Mouse (Mus musculus) midbrain, postnatal 0 days (tissue): Measurements from ENCODE around the gene Adamts17. TPM values are rescaled to one million over a fixed set of nuclear protein-coding genes. Genes with fewer than 3 reads are reported as not detected.

ENCODE experiments used
- ATAC-seq: fragments of 200-750 bp; cut with Nextera tagmentation; 2 replicates; pipeline ENCODE4 v1.8.0; 2017; ENCODE audit warnings: moderate number of reproducible peaks, mild to moderate bottlenecking, moderate TSS enrichment, moderate library complexity; ENCODE audit not compliant: low FRiP score
- DNase-seq: peaks from one replicate; pipeline ENCODE4 v3.0.0-alpha.2; 2015; ENCODE audit warnings: low spot score
- H3K27ac ChIP-seq: fragments of 300-500 bp; sonication (generic); 2 replicates; pipeline ENCODE4 v1.5.1; 2014; ENCODE audit warnings: low read depth, mild to moderate bottlenecking, low read length, mixed read lengths
- H3K27me3 ChIP-seq: fragments of 300-500 bp; sonication (generic); 2 replicates; pipeline ENCODE4 v1.6.1; 2014; ENCODE audit warnings: low read length, control low read depth, mixed read lengths; ENCODE audit not compliant: insufficient read depth
- H3K36me3 ChIP-seq: fragments of 300-500 bp; sonication (generic); 2 replicates; pipeline ENCODE4 v1.6.1; 2014; ENCODE audit warnings: low read length, control low read depth, mixed read lengths; ENCODE audit not compliant: insufficient read depth
- H3K4me1 ChIP-seq: fragments of 300-500 bp; sonication (generic); 2 replicates; pipeline ENCODE4 v1.6.1; 2014; ENCODE audit warnings: mild to moderate bottlenecking, control low read depth, antibody characterized with exemption, low read length, mixed read lengths; ENCODE audit not compliant: insufficient read depth
- H3K4me2 ChIP-seq: fragments of 300-500 bp; sonication (generic); 2 replicates; pipeline ENCODE4 v1.6.1; 2014; ENCODE audit warnings: low read depth, mild to moderate bottlenecking, low read length, mixed read lengths; ENCODE audit not compliant: poor library complexity, severe bottlenecking
- H3K4me3 ChIP-seq: fragments of 300-500 bp; sonication (generic); 2 replicates; pipeline ENCODE4 v1.5.1; 2014; ENCODE audit warnings: low read depth, mild to moderate bottlenecking, low read length, moderate library complexity
- H3K9ac ChIP-seq: fragments of 300-500 bp; sonication (generic); replicated peaks from 2 replicates; pipeline ENCODE4 v1.6.1; 2014; ENCODE audit warnings: mild to moderate bottlenecking, low read length, moderate library complexity, mixed read lengths; ENCODE audit not compliant: poor library complexity, severe bottlenecking
- H3K9me3 ChIP-seq: fragments of 300-500 bp; sonication (generic); 2 replicates; pipeline ENCODE4 v1.6.1; 2016; ENCODE audit warnings: low read length, control low read depth
- CTCF ChIP-seq: IDR thresholded peaks from 2 replicates; pipeline ENCODE4 v1.5.1; 2016; ENCODE audit warnings: antibody characterized with exemption, mild to moderate bottlenecking
- WGBS: fragments of 180-500 bp; shearing (Covaris S2); extraction: QIAGEN DNeasy Blood & Tissue Kit; methylation state at CpG from one replicate; pipeline ENCODE4 v1.1.7; 2014; 5-methylcytosine and 5-hydroxymethylcytosine counted together
- polyA plus RNA-seq: library from polyadenylated mRNA; unstranded; fragments of >200 nt; fragmentation: Nextera tagmentation; extraction: Ambion mirVana; gene quantifications from 2 replicates; pipeline ENCODE4 v1.2.1, GENCODE M21; 2015
- total RNA-seq: library from RNA; depleted of rRNA; stranded (reverse); fragments of >200 nt; gene quantifications from 2 replicates; pipeline ENCODE4 v1.2.3, GENCODE M21; 2014

Adamts17 gene
- total and polyA plus RNA-seq, 2 experiments from 2014 or later, result 3.2 to 13.0 TPM

DNA sequence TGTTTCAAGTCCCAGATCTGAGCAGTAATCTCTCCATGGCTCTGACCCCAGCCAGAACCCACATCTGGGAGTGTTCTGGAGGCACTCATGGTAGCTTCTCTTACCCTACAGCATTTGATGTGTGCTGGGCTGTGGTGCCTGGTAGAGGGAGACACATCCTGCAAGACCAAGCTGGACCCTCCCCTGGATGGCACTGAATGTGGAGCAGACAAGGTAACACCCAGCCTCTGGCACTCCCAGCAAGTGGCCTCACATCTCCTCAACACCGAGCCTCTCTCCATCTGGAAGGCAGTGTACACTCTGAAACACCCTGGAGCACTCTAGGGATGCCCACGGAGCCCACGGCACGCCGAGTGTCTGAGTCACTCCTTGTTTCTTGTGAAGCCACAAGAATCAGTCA, 188.2 kb downstream of the Adamts17 start:
- no peaks in the 10 kb centered on the region for H3K36me3 ChIP-seq
- H3K4me2 ChIP-seq, result no peak overlapping the region
- WGBS, result 95% methylated on average over 5 of the region's 5 CpGs
- H3K27me3 ChIP-seq, result no peaks in the 10 kb centered on the region
- no peak for DNase-seq
- no peak overlapping the region for H3K9ac ChIP-seq
- TF ChIP-seq CTCF, result no peak
- ATAC-seq, result no peak
- H3K4me1 ChIP-seq, result no peaks in the 10 kb centered on the region
- H3K4me3 ChIP-seq, result no peak overlapping the region
- H3K27ac ChIP-seq, result no peak overlapping the region
- no peaks in the 10 kb centered on the region for H3K9me3 ChIP-seq

- TF ChIP-seq CTCF, result no peak
- no peak for ATAC-seq
- no peaks in the 10 kb centered on the region for H3K4me1 ChIP-seq
- no peak overlapping the region for H3K4me3 ChIP-seq
- H3K9me3 ChIP-seq, result no peaks in the 10 kb centered on the region
- WGBS, result 71% methylated on average over 4 of the region's 4 CpGs
- no peak overlapping the region for H3K27ac ChIP-seq
- H3K9ac ChIP-seq, result no peak overlapping the region
- no peak overlapping the region for H3K4me2 ChIP-seq
- no peaks in the 10 kb centered on the region for H3K27me3 ChIP-seq
- no peak for DNase-seq
- no peaks in the 10 kb centered on the region for H3K36me3 ChIP-seq
These were observed 189.4 kb downstream of the Adamts17 start for GRCm38 (mm10) chr7:67028902-67029301.

DNA sequence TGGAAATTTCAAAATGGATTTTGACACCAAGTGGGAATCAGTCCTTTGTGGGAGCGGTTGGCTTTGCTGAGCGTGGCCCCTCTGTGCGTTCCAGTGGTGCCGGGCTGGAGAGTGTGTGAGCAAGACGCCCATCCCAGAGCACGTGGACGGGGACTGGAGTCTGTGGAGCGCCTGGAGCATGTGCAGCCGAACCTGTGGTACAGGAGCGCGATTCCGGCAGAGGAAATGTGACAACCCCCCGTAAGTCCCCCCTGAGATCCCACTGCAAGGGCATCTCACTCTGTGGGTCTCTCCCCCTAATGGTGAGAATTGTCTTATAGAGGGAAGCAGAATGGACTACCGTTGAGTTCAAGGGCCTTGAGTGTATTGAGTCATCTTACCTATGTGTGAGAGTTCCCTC, 189.9 kb downstream of the Adamts17 start:
- no peak overlapping the region for H3K4me3 ChIP-seq
- H3K4me1 ChIP-seq, result no peaks in the 10 kb centered on the region
- no peaks in the 10 kb centered on the region for H3K36me3 ChIP-seq
- H3K9ac ChIP-seq, result no peak overlapping the region
- DNase-seq (no peak), ATAC-seq (no peak)
- 95% methylated on average over 14 of the region's 14 CpGs for WGBS
- no peak for TF ChIP-seq CTCF
- H3K9me3 ChIP-seq, result no peaks in the 10 kb centered on the region
- no peaks in the 10 kb centered on the region for H3K27me3 ChIP-seq
- no peak overlapping the region for H3K27ac ChIP-seq
- no peak overlapping the region for H3K4me2 ChIP-seq

- Histone ChIP-seq H3K27me3 (no peaks in the 10 kb centered on the region), H3K9me3 (no peaks in the 10 kb centered on the region), H3K36me3 (no peaks in the 10 kb centered on the region), H3K4me1 (no peaks in the 10 kb centered on the region), H3K27ac (no peak overlapping the region), H3K4me3 (no peak overlapping the region), H3K4me2 (no peak overlapping the region), H3K9ac (no peak overlapping the region)
- TF ChIP-seq CTCF, result no peak
- WGBS, result 98% methylated on average over 2 of the region's 2 CpGs
- no peak for ATAC-seq
- no peak for DNase-seq
These were observed 191.7 kb downstream of the Adamts17 start for GRCm38 (mm10) chr7:67031284-67031683.

GRCm38 (mm10) chr7:67032616-67033015, 193.1 kb downstream of the Adamts17 start:
- Histone ChIP-seq H3K9ac (no peak overlapping the region), H3K36me3 (no peaks in the 10 kb centered on the region), H3K27me3 (no peaks in the 10 kb centered on the region), H3K4me1 (no peaks in the 10 kb centered on the region), H3K4me3 (no peak overlapping the region), H3K9me3 (no peaks in the 10 kb centered on the region), H3K4me2 (no peak overlapping the region), H3K27ac (no peak overlapping the region)
- no peak for ATAC-seq
- DNase-seq, result no peak
- no peak for TF ChIP-seq CTCF

DNA sequence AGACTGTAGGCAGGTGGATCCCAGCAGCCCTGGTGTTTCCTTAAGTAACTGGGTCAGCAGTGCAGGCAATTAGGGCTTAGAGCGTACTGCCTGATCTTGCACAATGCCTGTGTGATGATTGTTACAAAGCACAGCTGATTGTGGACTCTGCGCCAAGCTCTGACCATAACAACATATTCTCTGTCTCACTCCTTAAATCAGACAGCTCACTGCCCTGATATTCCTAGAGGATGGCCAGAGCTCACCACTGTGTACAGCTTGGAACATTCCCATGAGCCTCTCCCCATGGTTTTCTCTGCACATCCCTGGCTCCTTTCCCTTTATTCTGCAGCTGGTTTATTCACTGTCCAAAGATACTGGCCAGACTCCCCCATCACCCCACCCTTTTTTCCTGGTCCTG, 194.8 kb downstream of the Adamts17 start:
- Histone ChIP-seq H3K4me1 (no peaks in the 10 kb centered on the region), H3K9me3 (no peaks in the 10 kb centered on the region), H3K4me2 (no peak overlapping the region), H3K36me3 (no peaks in the 10 kb centered on the region), H3K4me3 (no peak overlapping the region), H3K27ac (no peak overlapping the region), H3K9ac (no peak overlapping the region), H3K27me3 (no peaks in the 10 kb centered on the region)
- DNase-seq (no peak), ATAC-seq (no peak)
- TF ChIP-seq CTCF, result no peak
- 87% methylated on average over 2 of the region's 2 CpGs for WGBS
